Mouse (Mus musculus) cerebellum, adult 11-12 months (tissue): ENCODE data around the gene Slco2b1.
A peak's percentile ranks its signal among the peaks of the same experiment; 100 is the strongest.

Experiments
- DNase-seq: peaks from one replicate; pipeline ENCODE4 v3.0.0; 2022

The Slco2b1 gene

GRCm38 (mm10) chr7:99648623-99649022, 62.5 kb downstream of the Slco2b1 start:
- DNase-seq = no peak

- DNase-seq = no peak
These were observed 66.4 kb downstream of the Slco2b1 start for GRCm38 (mm10) chr7:99644701-99645100.

- no peak for DNase-seq
These were observed 69.1 kb downstream of the Slco2b1 start for GRCm38 (mm10) chr7:99642078-99642477.

GRCm38 (mm10) chr7:99641245-99641644, 69.9 kb downstream of the Slco2b1 start:
- no peak for DNase-seq

GRCm38 (mm10) chr7:99633966-99634665, 77.0 kb downstream of the Slco2b1 start:
- no peak for DNase-seq

- DNase-seq = no peak
These were observed 78.9 kb downstream of the Slco2b1 start for GRCm38 (mm10) chr7:99632286-99632685.

GRCm38 (mm10) chr7:99627366-99627765, 83.8 kb downstream of the Slco2b1 start:
- DNase-seq = no peak

- DNase-seq = peak; percentile 25
These were observed 84.5 kb downstream of the Slco2b1 start, which contains the start of gene Tpbgl for GRCm38 (mm10) chr7:99626376-99627270. Gene Tpbgl (minus strand): TSS chr7:99627103.

- DNase-seq = peak; percentile 71
These were observed 85.3 kb downstream of the Slco2b1 start for GRCm38 (mm10) chr7:99625722-99626375.

GRCm38 (mm10) chr7:99618860-99619259, 92.3 kb downstream of the Slco2b1 start:
- peak; percentile 27 for DNase-seq

- no peak for DNase-seq
These were observed 92.9 kb downstream of the Slco2b1 start for GRCm38 (mm10) chr7:99618264-99618663.
